Comparison of ENCODE assay signal across 25 mouse cellular contexts in the genomic region with DNA sequence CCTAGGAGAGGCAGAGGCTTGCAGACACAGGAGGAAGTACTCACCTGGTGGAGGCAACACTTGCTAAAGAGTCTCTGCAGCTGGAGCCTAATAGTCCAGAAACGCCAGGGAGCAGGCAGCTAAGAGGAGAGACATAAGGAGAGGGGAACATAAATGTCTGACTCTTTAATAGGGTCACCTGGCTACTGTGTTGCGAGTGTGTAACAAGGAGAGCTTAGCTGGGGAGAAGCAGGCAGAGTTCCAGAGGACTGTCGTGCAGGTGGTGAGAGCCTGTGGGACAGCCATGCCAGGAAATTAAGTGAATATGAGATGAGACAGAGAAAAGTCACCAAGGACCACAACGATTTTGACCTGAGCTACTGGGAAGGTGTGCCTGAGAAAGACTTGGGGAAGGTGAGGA.
DNase-seq lines count a peak whose midpoint lies in the region; ATAC-seq lines count a peak whose summit lies in the region.
"Had no signal": no experiment of that assay in that cellular context is flagged by ENCODE, and none has a peak within 500 bp of the region (broad histone marks: within the 10 kb centered on the region; RNA-seq: fewer than 3 reads in every experiment).

No protein-coding gene starts in this region.

- 91% methylated on average over 4 of the region's 4 CpGs for WGBS in midbrain, embryonic 10.5 days
- WGBS in midbrain, embryonic 11.5 days = 87% methylated on average over 4 of the region's 4 CpGs

- no peak overlapping the region for H3K9ac ChIP-seq in midbrain, embryonic 11.5 days (ENCODE audit: low read length)
- H3K9ac ChIP-seq: embryonic facial prominence, embryonic 13.5 days; forebrain, embryonic 12.5 days; forebrain, embryonic 15.5 days; heart, embryonic 13.5 days; hindbrain, embryonic 12.5 days; hindbrain, embryonic 15.5 days had no signal

- ATAC-seq in midbrain, embryonic 11.5 days (ENCODE audit: low FRiP score) = no peak
- ATAC-seq: activated CD4-positive, CD25-positive, alpha-beta regulatory T cell, adult 4 months; CD4-positive, CD25-positive, alpha-beta regulatory T cell, adult 4 months; forebrain, embryonic 15.5 days; intestine, postnatal 0 days had no signal

- DNase-seq in cerebellum, postnatal 14 days = peak; percentile 54 to 72
- no peak for DNase-seq in cerebellum, adult 11-12 months
- DNase-seq in midbrain, embryonic 10.5 days (ENCODE audit: low spot score) = peak; percentile 9
- DNase-seq in midbrain, embryonic 11.5 days (ENCODE audit: low spot score, missing footprints) = no peak
- DNase-seq in brain, adult 2 months (ENCODE audit: low read depth, low spot score) = peak; percentile 41
- no peak for DNase-seq in ovary, postnatal 10 days (ENCODE audit: low spot score)
- DNase-seq: adrenal gland, adult 8-10 months; adrenal gland, postnatal 25 days; cerebellum, adult 9-10 months; embryo, embryonic 11 days; gastrocnemius, postnatal 25 days; heart, adult 2 months; heart, postnatal 14 days had no signal

- no peaks in the 10 kb centered on the region for H3K36me3 ChIP-seq in midbrain, embryonic 10.5 days
- H3K36me3 ChIP-seq in midbrain, embryonic 11.5 days (ENCODE audit: control insufficient read depth, insufficient read depth, low read length) = no peaks in the 10 kb centered on the region
- H3K36me3 ChIP-seq: embryonic facial prominence, embryonic 10.5 days; embryonic facial prominence, embryonic 13.5 days; forebrain, embryonic 12.5 days; forebrain, embryonic 15.5 days; heart, embryonic 10.5 days; heart, embryonic 13.5 days; hindbrain, embryonic 12.5 days; hindbrain, embryonic 15.5 days had no signal

- no peak overlapping the region for H3K4me2 ChIP-seq in midbrain, embryonic 11.5 days
- H3K4me2 ChIP-seq: embryonic facial prominence, embryonic 13.5 days; forebrain, embryonic 12.5 days; forebrain, embryonic 15.5 days; heart, embryonic 13.5 days; hindbrain, embryonic 12.5 days; hindbrain, embryonic 15.5 days had no signal

- 0 out of 2 replicates have a peak, but pooled peaks cover 2% of the 10 kb centered on the region for H3K4me1 ChIP-seq in midbrain, embryonic 10.5 days
- H3K4me1 ChIP-seq in midbrain, embryonic 11.5 days (ENCODE audit: control insufficient read depth, insufficient read depth, low read length) = no peaks in the 10 kb centered on the region
- H3K4me1 ChIP-seq: embryonic facial prominence, embryonic 10.5 days; embryonic facial prominence, embryonic 13.5 days; forebrain, embryonic 12.5 days; forebrain, embryonic 15.5 days; heart, embryonic 13.5 days; hindbrain, embryonic 12.5 days; hindbrain, embryonic 15.5 days had no signal

- H3K9me3 ChIP-seq in midbrain, embryonic 10.5 days (replicated peaks) = no peaks in the 10 kb centered on the region
- H3K9me3 ChIP-seq in midbrain, embryonic 11.5 days (ENCODE audit: control insufficient read depth, low read length) = no peaks in the 10 kb centered on the region
- H3K9me3 ChIP-seq: embryonic facial prominence, embryonic 10.5 days; embryonic facial prominence, embryonic 13.5 days; forebrain, embryonic 12.5 days; forebrain, embryonic 15.5 days; heart, embryonic 10.5 days; heart, embryonic 13.5 days; hindbrain, embryonic 12.5 days; hindbrain, embryonic 15.5 days had no signal

- no peak overlapping the region for H3K4me3 ChIP-seq in midbrain, embryonic 10.5 days
- no peak overlapping the region for H3K4me3 ChIP-seq in midbrain, embryonic 11.5 days (ENCODE audit: low read depth, low read length)
- H3K4me3 ChIP-seq: embryonic facial prominence, embryonic 10.5 days; embryonic facial prominence, embryonic 13.5 days; erythroblast, embryonic 14.5 days; forebrain, embryonic 12.5 days; forebrain, embryonic 15.5 days; heart, adult 2 months; heart, embryonic 10.5 days; heart, embryonic 13.5 days; hindbrain, embryonic 12.5 days; hindbrain, embryonic 15.5 days had no signal

- no peak overlapping the region for H3K27ac ChIP-seq in midbrain, embryonic 10.5 days (replicated peaks)
- H3K27ac ChIP-seq in midbrain, embryonic 11.5 days (ENCODE audit: low read depth, low read length) = no peak overlapping the region
- H3K27ac ChIP-seq: embryonic facial prominence, embryonic 10.5 days; embryonic facial prominence, embryonic 13.5 days; forebrain, embryonic 12.5 days; forebrain, embryonic 15.5 days; heart, adult 2 months; heart, embryonic 10.5 days; heart, embryonic 13.5 days; hindbrain, embryonic 12.5 days; hindbrain, embryonic 15.5 days had no signal

- no peaks in the 10 kb centered on the region for H3K27me3 ChIP-seq in midbrain, embryonic 10.5 days (ENCODE audit: low read depth, poor library complexity, severe bottlenecking)
- H3K27me3 ChIP-seq in midbrain, embryonic 11.5 days (ENCODE audit: control insufficient read depth, insufficient read depth, low read length) = no peaks in the 10 kb centered on the region
- H3K27me3 ChIP-seq: embryonic facial prominence, embryonic 13.5 days; forebrain, embryonic 12.5 days; forebrain, embryonic 15.5 days; heart, embryonic 13.5 days; hindbrain, embryonic 12.5 days; hindbrain, embryonic 15.5 days had no signal

Comparison
In these comparisons a context has a peak if more than half of its experiments do, and no peak if none do; other contexts are left out.
1. DNase-seq: peak in cerebellum, postnatal 14 days (2 of 2), midbrain, embryonic 10.5 days (single experiment) and brain, adult 2 months (single experiment); none in cerebellum, adult 11-12 months (single experiment), midbrain, embryonic 11.5 days (single experiment) and ovary, postnatal 10 days (single experiment).